Mouse (Mus musculus) testis, postnatal 10 days (tissue): ENCODE measurements around the gene Arl16.
A peak's percentile ranks its signal among the peaks of the same experiment; 100 is the strongest.

Source experiments
- DNase-seq: peaks from one replicate; pipeline ENCODE4 v3.0.0; 2021; ENCODE audit warnings: low spot score

Gene Arl16

GRCm38 (mm10) chr11:120491317-120492023 is 24.1 kb upstream of the Arl16 start, which contains the start of gene Slc25a10:
Slc25a10 (plus strand) TSS chr11:120491840.
- peak; percentile 92 for DNase-seq

- DNase-seq: no peak
Measured at GRCm38 (mm10) chr11:120490291-120491046, 23.1 kb upstream of the Arl16 start.

GRCm38 (mm10) chr11:120489054-120489761 is 21.8 kb upstream of the Arl16 start:
- peak; percentile 62 for DNase-seq

GRCm38 (mm10) chr11:120488516-120488915 is 21.1 kb upstream of the Arl16 start:
- DNase-seq: no peak

GRCm38 (mm10) chr11:120485251-120485650 is 17.8 kb upstream of the Arl16 start:
- DNase-seq: no peak

- peak; percentile 88 for DNase-seq
Measured at GRCm38 (mm10) chr11:120484265-120484981, 17.0 kb upstream of the Arl16 start, which contains the start of gene Mrpl12. Mrpl12 (plus strand) TSS chr11:120484613.

- no peak for DNase-seq
Measured at GRCm38 (mm10) chr11:120483448-120483934, 16.1 kb upstream of the Arl16 start.

GRCm38 (mm10) chr11:120472052-120472451 is 4.6 kb upstream of the Arl16 start:
- DNase-seq: no peak

- DNase-seq: no peak
Measured at GRCm38 (mm10) chr11:120467736-120468092, 307 bp upstream of the Arl16 start.

- DNase-seq: no peak
Measured at GRCm38 (mm10) chr11:120465521-120465920, 1.9 kb downstream of the Arl16 start.

GRCm38 (mm10) chr11:120464365-120464764 is 3.0 kb downstream of the Arl16 start:
- DNase-seq: no peak

- no peak for DNase-seq
Measured at GRCm38 (mm10) chr11:120463536-120463935, 3.9 kb downstream of the Arl16 start.

GRCm38 (mm10) chr11:120458847-120459597 is 8.4 kb downstream of the Arl16 start:
- DNase-seq: no peak

GRCm38 (mm10) chr11:120457772-120458751 is 9.3 kb downstream of the Arl16 start, which contains the start of the genes Oxld1 and Ccdc137:
Oxld1 (minus strand) TSS chr11:120458068.
Ccdc137 (plus strand) TSS chr11:120458115.
- peak; percentile 78 for DNase-seq

- DNase-seq: no peak
Measured at GRCm38 (mm10) chr11:120457370-120457769, 10.0 kb downstream of the Arl16 start.

- no peak for DNase-seq
Measured at GRCm38 (mm10) chr11:120455413-120455812, 12.0 kb downstream of the Arl16 start.

GRCm38 (mm10) chr11:120454965-120455364 is 12.4 kb downstream of the Arl16 start:
- DNase-seq: no peak

- no peak for DNase-seq
Measured at GRCm38 (mm10) chr11:120453306-120453705, 14.1 kb downstream of the Arl16 start, which contains the start of gene Pde6g. Pde6g (minus strand) TSS chr11:120453500.

- no peak for DNase-seq
Measured at GRCm38 (mm10) chr11:120452246-120452645, 15.2 kb downstream of the Arl16 start.

- no peak for DNase-seq
Measured at GRCm38 (mm10) chr11:120447179-120447578, 20.2 kb downstream of the Arl16 start.
